Comparison of ENCODE assay signal across 17 mouse cellular contexts in genomic region chr8:87264999-87265398, GRCm38 (mm10).
"Had no signal": no experiment of that assay in that cellular context is flagged by ENCODE, and none has a peak within 500 bp of the region (broad histone marks: within the 10 kb centered on the region; RNA-seq: fewer than 3 reads in every experiment).

No protein-coding gene starts in this region.

- H3K36me3 ChIP-seq: midbrain, embryonic 13.5 days; neural tube, embryonic 13.5 days; neural tube, embryonic 15.5 days had no signal

- H3K4me2 ChIP-seq: lung, embryonic 14.5 days; midbrain, embryonic 13.5 days; neural tube, embryonic 13.5 days; neural tube, embryonic 15.5 days had no signal

- H3K27ac ChIP-seq: liver, embryonic 14.5 days; midbrain, embryonic 13.5 days; neural tube, embryonic 13.5 days; neural tube, embryonic 15.5 days had no signal

- H3K27me3 ChIP-seq: midbrain, embryonic 13.5 days; neural tube, embryonic 13.5 days; neural tube, embryonic 15.5 days had no signal

- H3K4me3 ChIP-seq: midbrain, embryonic 13.5 days; myocyte; neural tube, embryonic 13.5 days; neural tube, embryonic 15.5 days had no signal

- ATAC-seq: midbrain, embryonic 13.5 days had no signal

- DNase-seq: lung, adult 18-20 months; lung, embryonic 14.5 days; lung, postnatal 10 days; lung, postnatal 4 days; retina, postnatal 1 day; right cerebral cortex, adult 18-20 months; right cerebral cortex, postnatal 25 days; right cerebral cortex, postnatal 4 days; spleen, adult 18-20 months; thymus, adult 18-20 months; thymus, postnatal 14 days; thymus, postnatal 36 days had no signal

- H3K9ac ChIP-seq: liver, embryonic 14.5 days; lung, embryonic 14.5 days; midbrain, embryonic 13.5 days; neural tube, embryonic 13.5 days; neural tube, embryonic 15.5 days had no signal

- H3K9me3 ChIP-seq: midbrain, embryonic 13.5 days; neural tube, embryonic 13.5 days; neural tube, embryonic 15.5 days had no signal
